Mouse (Mus musculus) spleen, postnatal 14 days (tissue): ENCODE data around the gene Exoc3l4.

Experiments used
- DNase-seq, 2 experiments: peaks; one replicate each; pipeline ENCODE4 v3.0.0; 2021 to 2022; ENCODE audit warnings: low spot score in 2 of 2

Gene Exoc3l4

GRCm38 (mm10) chr12:111416921-111417779 is at the start of gene Exoc3l4:
Gene Exoc3l4 (plus strand): TSS chr12:111417017.
- no peak for DNase-seq

- no peak for DNase-seq
Observed at GRCm38 (mm10) chr12:111367065-111367464, 49.8 kb upstream of the Exoc3l4 start.

GRCm38 (mm10) chr12:111370249-111370648 is 46.6 kb upstream of the Exoc3l4 start:
- DNase-seq: no peak

- no peak for DNase-seq
Observed at GRCm38 (mm10) chr12:111371905-111372304, 44.9 kb upstream of the Exoc3l4 start.

GRCm38 (mm10) chr12:111373411-111373810 is 43.4 kb upstream of the Exoc3l4 start:
- DNase-seq: no peak

GRCm38 (mm10) chr12:111374727-111375126 is 42.1 kb upstream of the Exoc3l4 start:
- no peak for DNase-seq

- DNase-seq: no peak
Observed at GRCm38 (mm10) chr12:111375559-111375958, 41.3 kb upstream of the Exoc3l4 start.

GRCm38 (mm10) chr12:111376053-111376452 is 40.8 kb upstream of the Exoc3l4 start:
- no peak for DNase-seq

GRCm38 (mm10) chr12:111376826-111377331 is 39.9 kb upstream of the Exoc3l4 start:
- DNase-seq: no peak

- DNase-seq: peak; percentile 25 to 51
Observed at GRCm38 (mm10) chr12:111377376-111377973, 39.3 kb upstream of the Exoc3l4 start, which contains the start of gene Cdc42bpb. Gene Cdc42bpb (minus strand): TSS chr12:111377718.

GRCm38 (mm10) chr12:111377986-111378490 is 38.8 kb upstream of the Exoc3l4 start:
- DNase-seq: no peak

- no peak for DNase-seq
Observed at GRCm38 (mm10) chr12:111378812-111379211, 38.0 kb upstream of the Exoc3l4 start.

GRCm38 (mm10) chr12:111385883-111386641 is 30.8 kb upstream of the Exoc3l4 start:
- no peak for DNase-seq

GRCm38 (mm10) chr12:111386642-111387120 is 30.1 kb upstream of the Exoc3l4 start:
- no peak for DNase-seq

- DNase-seq: no peak
Observed at GRCm38 (mm10) chr12:111387146-111387545, 29.7 kb upstream of the Exoc3l4 start.

GRCm38 (mm10) chr12:111394008-111394407 is 22.8 kb upstream of the Exoc3l4 start:
- no peak for DNase-seq

- no peak for DNase-seq
Observed at GRCm38 (mm10) chr12:111396997-111397396, 19.8 kb upstream of the Exoc3l4 start.

- DNase-seq: peak in 1 of 2 experiments; percentile 48
Observed at GRCm38 (mm10) chr12:111401454-111402184, 15.2 kb upstream of the Exoc3l4 start.

GRCm38 (mm10) chr12:111404880-111405279 is 11.9 kb upstream of the Exoc3l4 start:
- no peak for DNase-seq

GRCm38 (mm10) chr12:111406622-111407021 is 10.2 kb upstream of the Exoc3l4 start, which contains the start of gene Lbhd2:
Gene Lbhd2 (plus strand): TSS chr12:111406809.
- no peak for DNase-seq

GRCm38 (mm10) chr12:111409583-111409982 is 7.2 kb upstream of the Exoc3l4 start:
- no peak for DNase-seq
